Mouse (Mus musculus) ES-E14 (cell line): ENCODE results near the gene Cyp2d11.

Source experiments
- CHD2 ChIP-seq: IDR thresholded peaks from 2 replicates; pipeline ENCODE4 v1.6.1; 2014; ENCODE audit warnings: mild to moderate bottlenecking, low read depth, low read length, inconsistent platforms
- HCFC1 ChIP-seq: IDR thresholded peaks from 2 replicates; pipeline ENCODE4 v1.6.1; 2012; ENCODE audit warnings: low read length, inconsistent platforms, borderline replicate concordance; ENCODE audit not compliant: insufficient read depth
- MAFK ChIP-seq: IDR thresholded peaks from 2 replicates; pipeline ENCODE4 v1.6.1; 2014; ENCODE audit warnings: mild to moderate bottlenecking, low read depth, low read length, inconsistent platforms; ENCODE audit not compliant: insufficient read depth
- ZC3H11A ChIP-seq: IDR thresholded peaks from 2 replicates; pipeline ENCODE4 v1.6.1; 2012; ENCODE audit warnings: low read depth, mild to moderate bottlenecking, inconsistent platforms, low read length, borderline replicate concordance
- ZNF384 ChIP-seq: IDR thresholded peaks from 2 replicates; pipeline ENCODE4 v1.6.1; 2012; ENCODE audit warnings: low read depth, low read length, inconsistent platforms

GRCm38 (mm10) chr15:82433621-82434020, 39.8 kb upstream of the Cyp2d11 start:
- TF ChIP-seq ZNF384: no peak
- no peak for TF ChIP-seq ZC3H11A
- no peak for TF ChIP-seq HCFC1
- no peak for TF ChIP-seq CHD2
- TF ChIP-seq MAFK: no peak
